Mouse (Mus musculus): ENCODE data around the gene Ankrd11. TPM values are rescaled to one million over a fixed set of nuclear protein-coding genes. Genes with fewer than 3 reads are reported as not detected.
A peak's percentile ranks its signal among the peaks of the same experiment; 100 is the strongest.

Ankrd11 gene
- polyA plus RNA-seq, 1 experiment: 79.2 TPM

- TF ChIP-seq POLR2A (IDR thresholded peaks at IDR 0.05; ENCODE audit: borderline replicate concordance, low read depth, low read length) (no peak), CTCF (IDR thresholded peaks at IDR 0.05; ENCODE audit: low read depth, low read length) (no peak)
- Histone ChIP-seq H3K27ac (ENCODE audit: insufficient read depth, low read depth, low read length) (no peak overlapping the region), H3K4me3 (ENCODE audit: insufficient read depth, low read length) (peak overlapping the region; percentile 64), H3K4me1 (ENCODE audit: control insufficient read depth, insufficient read depth, low read length) (peaks cover 9% of the 10 kb centered on the region)
Measured at GRCm38 (mm10) chr8:122870377-122870863, 171.7 kb downstream of the Ankrd11 start.

GRCm38 (mm10) chr8:122867982-122868381, 174.1 kb downstream of the Ankrd11 start:
- no peak overlapping the region for H3K27ac ChIP-seq (ENCODE audit: insufficient read depth, low read depth, low read length)
- no peak for TF ChIP-seq CTCF (IDR thresholded peaks at IDR 0.05; ENCODE audit: low read depth, low read length)
- no peak for TF ChIP-seq POLR2A (IDR thresholded peaks at IDR 0.05; ENCODE audit: borderline replicate concordance, low read depth, low read length)
- H3K4me1 ChIP-seq (ENCODE audit: control insufficient read depth, insufficient read depth, low read length): peaks cover 9% of the 10 kb centered on the region
- no peak overlapping the region for H3K4me3 ChIP-seq (ENCODE audit: insufficient read depth, low read length)

- H3K27ac ChIP-seq (ENCODE audit: insufficient read depth, low read depth, low read length): no peak overlapping the region
- H3K4me1 ChIP-seq (ENCODE audit: control insufficient read depth, insufficient read depth, low read length): peaks cover 6% of the 10 kb centered on the region
- TF ChIP-seq CTCF (IDR thresholded peaks at IDR 0.05; ENCODE audit: low read depth, low read length): no peak
- TF ChIP-seq POLR2A (IDR thresholded peaks at IDR 0.05; ENCODE audit: borderline replicate concordance, low read depth, low read length): no peak
- H3K4me3 ChIP-seq (ENCODE audit: insufficient read depth, low read length): no peak overlapping the region
Measured at GRCm38 (mm10) chr8:122866231-122866630, 175.8 kb downstream of the Ankrd11 start.

GRCm38 (mm10) chr8:122865441-122865840, 176.6 kb downstream of the Ankrd11 start:
- Histone ChIP-seq H3K27ac (ENCODE audit: insufficient read depth, low read depth, low read length) (no peak overlapping the region), H3K4me3 (ENCODE audit: insufficient read depth, low read length) (no peak overlapping the region), H3K4me1 (ENCODE audit: control insufficient read depth, insufficient read depth, low read length) (peaks cover 6% of the 10 kb centered on the region)
- TF ChIP-seq CTCF (IDR thresholded peaks at IDR 0.05; ENCODE audit: low read depth, low read length) (no peak), POLR2A (IDR thresholded peaks at IDR 0.05; ENCODE audit: borderline replicate concordance, low read depth, low read length) (no peak)

- Histone ChIP-seq H3K4me3 (ENCODE audit: insufficient read depth, low read length) (no peak overlapping the region), H3K4me1 (ENCODE audit: control insufficient read depth, insufficient read depth, low read length) (peaks cover under 1% of the 10 kb centered on the region), H3K27ac (ENCODE audit: insufficient read depth, low read depth, low read length) (no peak overlapping the region)
- TF ChIP-seq POLR2A (IDR thresholded peaks at IDR 0.05; ENCODE audit: borderline replicate concordance, low read depth, low read length): no peak
- TF ChIP-seq CTCF (IDR thresholded peaks at IDR 0.05; ENCODE audit: low read depth, low read length): no peak
Measured at GRCm38 (mm10) chr8:122864719-122865129, 177.4 kb downstream of the Ankrd11 start.

- no peak for TF ChIP-seq CTCF (IDR thresholded peaks at IDR 0.05; ENCODE audit: low read depth, low read length)
- TF ChIP-seq POLR2A (IDR thresholded peaks at IDR 0.05; ENCODE audit: borderline replicate concordance, low read depth, low read length): no peak
- H3K4me3 ChIP-seq (ENCODE audit: insufficient read depth, low read length): no peak overlapping the region
- no peak overlapping the region for H3K27ac ChIP-seq (ENCODE audit: insufficient read depth, low read depth, low read length)
- H3K4me1 ChIP-seq (ENCODE audit: control insufficient read depth, insufficient read depth, low read length): no peaks in the 10 kb centered on the region
Measured at GRCm38 (mm10) chr8:122859843-122860242, 182.2 kb downstream of the Ankrd11 start.

GRCm38 (mm10) chr8:122856288-122856687, 185.8 kb downstream of the Ankrd11 start:
- H3K4me3 ChIP-seq (ENCODE audit: insufficient read depth, low read length): no peak overlapping the region
- H3K27ac ChIP-seq (ENCODE audit: insufficient read depth, low read depth, low read length): no peak overlapping the region
- no peaks in the 10 kb centered on the region for H3K4me1 ChIP-seq (ENCODE audit: control insufficient read depth, insufficient read depth, low read length)
- TF ChIP-seq POLR2A (IDR thresholded peaks at IDR 0.05; ENCODE audit: borderline replicate concordance, low read depth, low read length): no peak
- no peak for TF ChIP-seq CTCF (IDR thresholded peaks at IDR 0.05; ENCODE audit: low read depth, low read length)

GRCm38 (mm10) chr8:122855123-122855522, 187.0 kb downstream of the Ankrd11 start:
- TF ChIP-seq POLR2A (IDR thresholded peaks at IDR 0.05; ENCODE audit: borderline replicate concordance, low read depth, low read length): no peak
- no peak for TF ChIP-seq CTCF (IDR thresholded peaks at IDR 0.05; ENCODE audit: low read depth, low read length)
- H3K27ac ChIP-seq (ENCODE audit: insufficient read depth, low read depth, low read length): no peak overlapping the region
- H3K4me3 ChIP-seq (ENCODE audit: insufficient read depth, low read length): no peak overlapping the region
- H3K4me1 ChIP-seq (ENCODE audit: control insufficient read depth, insufficient read depth, low read length): no peaks in the 10 kb centered on the region

GRCm38 (mm10) chr8:122854388-122854787, 187.7 kb downstream of the Ankrd11 start:
- TF ChIP-seq CTCF (IDR thresholded peaks at IDR 0.05; ENCODE audit: low read depth, low read length): no peak
- TF ChIP-seq POLR2A (IDR thresholded peaks at IDR 0.05; ENCODE audit: borderline replicate concordance, low read depth, low read length): no peak
- Histone ChIP-seq H3K27ac (ENCODE audit: insufficient read depth, low read depth, low read length) (no peak overlapping the region), H3K4me3 (ENCODE audit: insufficient read depth, low read length) (no peak overlapping the region), H3K4me1 (ENCODE audit: control insufficient read depth, insufficient read depth, low read length) (no peaks in the 10 kb centered on the region)

GRCm38 (mm10) chr8:122853340-122853771, 188.7 kb downstream of the Ankrd11 start:
- no peak for TF ChIP-seq POLR2A (IDR thresholded peaks at IDR 0.05; ENCODE audit: borderline replicate concordance, low read depth, low read length)
- TF ChIP-seq CTCF (IDR thresholded peaks at IDR 0.05; ENCODE audit: low read depth, low read length): no peak
- H3K4me3 ChIP-seq (ENCODE audit: insufficient read depth, low read length): no peak overlapping the region
- H3K27ac ChIP-seq (ENCODE audit: insufficient read depth, low read depth, low read length): no peak overlapping the region

GRCm38 (mm10) chr8:122852546-122852905, 189.6 kb downstream of the Ankrd11 start:
- H3K27ac ChIP-seq (ENCODE audit: insufficient read depth, low read depth, low read length): no peak overlapping the region
- H3K4me3 ChIP-seq (ENCODE audit: insufficient read depth, low read length): no peak overlapping the region
- no peak for TF ChIP-seq POLR2A (IDR thresholded peaks at IDR 0.05; ENCODE audit: borderline replicate concordance, low read depth, low read length)
- no peak for TF ChIP-seq CTCF (IDR thresholded peaks at IDR 0.05; ENCODE audit: low read depth, low read length)
- H3K4me1 ChIP-seq (ENCODE audit: control insufficient read depth, insufficient read depth, low read length): no peaks in the 10 kb centered on the region

More at GRCm38 (mm10) chr8:122853340-122853771, 188.7 kb downstream of the Ankrd11 start:
- H3K4me1 ChIP-seq (ENCODE audit: control insufficient read depth, insufficient read depth, low read length): no peaks in the 10 kb centered on the region
